Mouse (Mus musculus) c-Kit-positive CD71-positive TER-119-positive erythroid progenitor cells, embryonic 14.5 days (primary cell): Measurements from ENCODE around the gene Eno1.
"Not testable (repeated sequence)": the region's sequence is repeated elsewhere in the genome, so short reads cannot be mapped to it uniquely, and the experiment has no call there.

Experiments used
- DNase-seq: peaks from one replicate; pipeline ENCODE4 v3.0.0-alpha.2; 2013; ENCODE audit warnings: low spot score

Gene Eno1

GRCm38 (mm10) chr4:150249731-150250270, 13.3 kb downstream of the Eno1 start:
- no peak for DNase-seq

GRCm38 (mm10) chr4:150250549-150251422, 14.3 kb downstream of the Eno1 start:
- no peak for DNase-seq

- no peak for DNase-seq
Observed at GRCm38 (mm10) chr4:150254416-150254815, 17.9 kb downstream of the Eno1 start.

- no peak for DNase-seq
Observed at GRCm38 (mm10) chr4:150255181-150255580, 18.7 kb downstream of the Eno1 start.

GRCm38 (mm10) chr4:150257252-150258204, 21.0 kb downstream of the Eno1 start:
- no peak for DNase-seq

- no peak for DNase-seq
Observed at GRCm38 (mm10) chr4:150258388-150258787, 21.9 kb downstream of the Eno1 start.

GRCm38 (mm10) chr4:150259577-150259976, 23.1 kb downstream of the Eno1 start:
- no peak for DNase-seq

GRCm38 (mm10) chr4:150260111-150260510, 23.6 kb downstream of the Eno1 start:
- no peak for DNase-seq

- DNase-seq: no peak
Observed at GRCm38 (mm10) chr4:150260745-150261144, 24.2 kb downstream of the Eno1 start.

GRCm38 (mm10) chr4:150262301-150262700, 25.8 kb downstream of the Eno1 start:
- no peak for DNase-seq

- no peak for DNase-seq
Observed at GRCm38 (mm10) chr4:150264903-150265302, 28.4 kb downstream of the Eno1 start.

GRCm38 (mm10) chr4:150265471-150265870, 28.9 kb downstream of the Eno1 start:
- no peak for DNase-seq

- DNase-seq: no peak
Observed at GRCm38 (mm10) chr4:150266655-150267223, 30.2 kb downstream of the Eno1 start.

GRCm38 (mm10) chr4:150268674-150269653, 32.4 kb downstream of the Eno1 start:
- DNase-seq: no peak

GRCm38 (mm10) chr4:150269679-150270078, 33.2 kb downstream of the Eno1 start:
- DNase-seq: no peak

GRCm38 (mm10) chr4:150270718-150271117, 34.2 kb downstream of the Eno1 start:
- not testable (repeated sequence) for DNase-seq

- no peak for DNase-seq
Observed at GRCm38 (mm10) chr4:150272725-150273124, 36.2 kb downstream of the Eno1 start.

- no peak for DNase-seq
Observed at GRCm38 (mm10) chr4:150275531-150275930, 39.0 kb downstream of the Eno1 start.

- DNase-seq: not testable (repeated sequence)
Observed at GRCm38 (mm10) chr4:150279336-150279735, 42.8 kb downstream of the Eno1 start.

GRCm38 (mm10) chr4:150280002-150280401, 43.5 kb downstream of the Eno1 start:
- no peak for DNase-seq

GRCm38 (mm10) chr4:150280459-150280858, 43.9 kb downstream of the Eno1 start:
- DNase-seq: no peak
